Mouse (Mus musculus) gastrocnemius, adult 8-10 months (tissue): ENCODE measurements around the gene Tdpoz5. TPM values are rescaled to one million over a fixed set of nuclear protein-coding genes. Genes with fewer than 3 reads are reported as not detected.
A peak's percentile ranks its signal among the peaks of the same experiment; 100 is the strongest.
"Not testable (repeated sequence)": the region's sequence is repeated elsewhere in the genome, so short reads cannot be mapped to it uniquely, and the experiment has no call there.

ENCODE experiments used
- DNase-seq, 2 experiments: peaks; one replicate each; pipeline ENCODE4 v3.0.0; 2022; ENCODE audit warnings: low spot score in 2 of 2
- total RNA-seq, 4 experiments: library from RNA; stranded (reverse); gene quantifications; 2 replicates each; pipeline ENCODE4 v1.2.4; 2022

Gene Tdpoz5
- not detected for total RNA-seq

- not testable (repeated sequence) for DNase-seq
Observed at GRCm38 (mm10) chr3:93961214-93961613, at the start of gene Tdpoz5. TSS of gene Tdpoz5 (minus strand) at chr3:93961314.

- peak in 1 of 2 experiments; percentile 2 for DNase-seq
Observed at GRCm38 (mm10) chr3:93968938-93969337, 7.8 kb upstream of the Tdpoz5 start.

- not testable (repeated sequence) for DNase-seq
Observed at GRCm38 (mm10) chr3:93943443-93943842, 17.7 kb downstream of the Tdpoz5 start, which contains the start of gene Gm9117. TSS of gene Gm9117 (minus strand) at chr3:93943543.

GRCm38 (mm10) chr3:93938386-93938785 is 22.7 kb downstream of the Tdpoz5 start:
- not testable (repeated sequence) for DNase-seq

Other genes starting within 250 kb of the Tdpoz5 start
- not detected for gene Gm5773, start 188.3 kb downstream of the Tdpoz5 start, total RNA-seq
- gene Tdpoz4, start 164.9 kb downstream of the Tdpoz5 start, total RNA-seq = not detected
- not detected for gene Tdpoz3, start 135.3 kb downstream of the Tdpoz5 start, total RNA-seq
- not detected for gene Gm9117, start 17.8 kb downstream of the Tdpoz5 start, total RNA-seq
- not detected for gene Gm9125, start 93.6 kb upstream of the Tdpoz5 start, total RNA-seq
- gene Gm10697, start 111.3 kb upstream of the Tdpoz5 start, total RNA-seq = not detected
- not detected for gene Gm10696, start 216.9 kb upstream of the Tdpoz5 start, total RNA-seq
- gene Gm5286, start 235.4 kb upstream of the Tdpoz5 start, total RNA-seq = not detected